Mouse (Mus musculus) CH12.LX (cell line): ENCODE results near the gene Fbxo44. TPM values are rescaled to one million over a fixed set of nuclear protein-coding genes. Genes with fewer than 3 reads are reported as not detected.

Source experiments
- DNase-seq: peaks from one replicate; pipeline ENCODE4 v3.0.0-alpha.2; 2013; ENCODE audit errors: extremely low read depth
- H3K27ac ChIP-seq: 2 replicates; pipeline ENCODE4 v1.5.1; 2012; ENCODE audit warnings: low read depth, mild to moderate bottlenecking, control low read depth, moderate library complexity; ENCODE audit not compliant: insufficient read depth
- H3K27me3 ChIP-seq: replicated peaks from 2 replicates; pipeline ENCODE3; 2012; ENCODE audit warnings: inconsistent platforms
- H3K36me3 ChIP-seq, 2 experiments: replicated peaks in 1 of 2; 2 replicates each; pipeline versions ENCODE3 to v1.6.1; 2012; ENCODE audit warnings: inconsistent platforms in 1 of 2, low read length in 1 of 2, mild to moderate bottlenecking in 1 of 2, mixed read lengths in 1 of 2, moderate library complexity in 1 of 2; ENCODE audit not compliant: control insufficient read depth in 1 of 2, insufficient read depth in 1 of 2
- H3K4me1 ChIP-seq, 2 experiments: 2 replicates each; pipeline ENCODE4 v1.6.1; 2012; ENCODE audit warnings: inconsistent platforms in 1 of 2, moderate library complexity in 1 of 2; ENCODE audit not compliant: insufficient read depth in 2 of 2, control insufficient read depth in 1 of 2
- H3K4me2 ChIP-seq: 2 replicates; pipeline ENCODE4 v1.6.1; 2012; ENCODE audit warnings: low read depth, mild to moderate bottlenecking, control low read depth; ENCODE audit not compliant: poor library complexity, insufficient read depth, severe bottlenecking
- H3K4me3 ChIP-seq, 3 experiments: fragments of 150-350 bp in 1 of 3; sonication (generic) in 1 of 3; replicated peaks in 1 of 3; 2 replicates each; pipeline versions ENCODE3 to v1.5.1; 2011 to 2012; ENCODE audit warnings: low read depth in 2 of 3, low read length in 2 of 3, mild to moderate bottlenecking in 2 of 3, moderate library complexity in 2 of 3, control low read depth in 1 of 3, improper control_type of control experiment in 1 of 3, inconsistent platforms in 1 of 3, mixed read lengths in 1 of 3; ENCODE audit not compliant: poor library complexity in 1 of 3
- H3K79me2 ChIP-seq: replicated peaks from 2 replicates; pipeline ENCODE4 v1.6.1; 2012; ENCODE audit warnings: mild to moderate bottlenecking, moderate library complexity; ENCODE audit not compliant: control insufficient read depth, poor library complexity, insufficient read depth, severe bottlenecking; ENCODE audit errors: extremely low read depth
- H3K9ac ChIP-seq: 2 replicates; pipeline ENCODE4 v1.6.1; 2012; ENCODE audit warnings: low read depth, mild to moderate bottlenecking, control low read depth, moderate library complexity; ENCODE audit not compliant: insufficient read depth
- H3K9me3 ChIP-seq: replicated peaks from 2 replicates; pipeline ENCODE3; 2012; ENCODE audit warnings: low read length, inconsistent platforms, mixed read lengths
- CHD2 ChIP-seq: IDR thresholded peaks from 2 replicates; pipeline ENCODE4 v1.6.1; 2011; ENCODE audit warnings: low read length, improper control_type of control experiment
- E2F4 ChIP-seq: IDR thresholded peaks from 2 replicates; pipeline ENCODE4 v1.6.1; 2011; ENCODE audit warnings: low read depth, low read length, improper control_type of control experiment; ENCODE audit not compliant: insufficient replicate concordance
- ELF1 ChIP-seq: IDR thresholded peaks from 2 replicates; pipeline ENCODE4 v1.6.1; 2014; ENCODE audit warnings: low read depth, mild to moderate bottlenecking, inconsistent platforms, low read length, improper control_type of control experiment
- ETS1 ChIP-seq: conservative IDR thresholded peaks from 2 replicates; pipeline ENCODE4 v1.6.1; 2012; ENCODE audit warnings: low read depth, mild to moderate bottlenecking, inconsistent platforms, low read length, improper control_type of control experiment, moderate library complexity
- GABPA ChIP-seq: IDR thresholded peaks from 2 replicates; pipeline ENCODE4 v1.6.1; 2012; ENCODE audit warnings: low read depth, low read length, improper control_type of control experiment, inconsistent platforms; ENCODE audit not compliant: insufficient replicate concordance
- JUND ChIP-seq: conservative IDR thresholded peaks from 2 replicates; pipeline ENCODE4 v1.6.1; 2011; ENCODE audit warnings: low read depth, low read length, improper control_type of control experiment
- MAFK ChIP-seq: IDR thresholded peaks from 2 replicates; pipeline ENCODE4 v1.6.1; 2011; ENCODE audit warnings: low read length, improper control_type of control experiment; ENCODE audit not compliant: insufficient replicate concordance
- MEF2A ChIP-seq: IDR thresholded peaks from 2 replicates; pipeline ENCODE4 v1.6.1; 2014; ENCODE audit warnings: low read depth, mild to moderate bottlenecking, inconsistent platforms, low read length, improper control_type of control experiment, borderline replicate concordance
- MXI1 ChIP-seq: IDR thresholded peaks from 2 replicates; pipeline ENCODE4 v1.6.1; 2011; ENCODE audit warnings: mild to moderate bottlenecking, low read depth, low read length, improper control_type of control experiment
- NELFE ChIP-seq: IDR thresholded peaks from 2 replicates; pipeline ENCODE4 v1.6.1; 2011; ENCODE audit warnings: low read depth, low read length, improper control_type of control experiment
- PAX5 ChIP-seq: IDR thresholded peaks from 2 replicates; pipeline ENCODE4 v1.6.1; 2012; ENCODE audit warnings: low read length, inconsistent platforms, mixed read lengths
- POLR2AphosphoS2 ChIP-seq: IDR thresholded peaks from 2 replicates; pipeline ENCODE4 v1.6.1; 2011; ENCODE audit warnings: low read depth, low read length, improper control_type of control experiment
- RCOR1 ChIP-seq: conservative IDR thresholded peaks from 2 replicates; pipeline ENCODE4 v1.6.1; 2012; ENCODE audit warnings: low read depth, mild to moderate bottlenecking, inconsistent platforms, low read length, improper control_type of control experiment
- SIN3A ChIP-seq: IDR thresholded peaks from 2 replicates; pipeline ENCODE4 v1.6.1; 2012; ENCODE audit warnings: low read length, improper control_type of control experiment, inconsistent platforms
- SMC3 ChIP-seq: IDR thresholded peaks from 2 replicates; pipeline ENCODE4 v1.6.1; 2011; ENCODE audit warnings: low read depth, low read length, improper control_type of control experiment
- USF1 ChIP-seq: IDR thresholded peaks from 2 replicates; pipeline ENCODE4 v1.6.1; 2014; ENCODE audit warnings: low read depth, mild to moderate bottlenecking, inconsistent platforms, low read length, improper control_type of control experiment
- ZC3H11A ChIP-seq: IDR thresholded peaks from 2 replicates; pipeline ENCODE4 v1.6.1; 2012; ENCODE audit warnings: low read depth, mild to moderate bottlenecking, inconsistent platforms, low read length, improper control_type of control experiment
- ZKSCAN1 ChIP-seq: IDR thresholded peaks from 2 replicates; pipeline ENCODE4 v1.6.1; 2012; ENCODE audit warnings: low read depth, inconsistent platforms, low read length, improper control_type of control experiment, borderline replicate concordance
- ZMIZ1 ChIP-seq: IDR thresholded peaks from 2 replicates; pipeline ENCODE4 v1.6.1; 2012; ENCODE audit warnings: low read depth, mild to moderate bottlenecking, inconsistent platforms, low read length, improper control_type of control experiment
- ZNF384 ChIP-seq: IDR thresholded peaks from 2 replicates; pipeline ENCODE4 v1.6.1; 2012; ENCODE audit warnings: low read depth, low read length, improper control_type of control experiment, inconsistent platforms
- dilution Hi-C: fragments of 300-500 bp; cut with MboI; formaldehyde crosslinking; loops from 2 replicates; pipeline ENCODE4 v1.14.3; 2020; ENCODE audit warnings: low sequenced_read_pairs; ENCODE audit not compliant: extremely low pct_unique_long_range_greater_than_20kb, extremely low pct_ligation_motif_present
- in situ Hi-C: fragments of 300-500 bp; cut with MboI; formaldehyde crosslinking; loops from 3 replicates; pipeline ENCODE4 v1.14.3; 2019; ENCODE audit warnings: low sequenced_read_pairs, low pct_ligation_motif_present, low pct_unique_long_range_greater_than_20kb, mixed read lengths
- polyA plus RNA-seq: library from polyadenylated mRNA; unstranded; fragments of >175 nt; gene quantifications from 2 replicates; pipeline ENCODE4 v1.2.1, GENCODE M21; 2012; ENCODE audit warnings: low read depth; ENCODE audit not compliant: insufficient read length
- total RNA-seq, 2 experiments: library from RNA; depleted of rRNA; stranded (reverse); fragments of 300-350 nt in 1 of 2; fragments of >200 nt in 1 of 2; gene quantifications; 2 replicates each; pipeline ENCODE4 v1.2.3; 2012 to 2014

Fbxo44 gene
- total and polyA plus RNA-seq, 3 experiments, result 2.1 to 10.6 (median 2.8) TPM

- no peak for DNase-seq
- no peaks in the 10 kb centered on the region; the same call in 1 of the 2 replicates for H3K79me2 ChIP-seq
These were observed 6.3 kb downstream of the Fbxo44 start for GRCm38 (mm10) chr4:148154006-148154405.

GRCm38 (mm10) chr4:148152547-148152946 is 7.7 kb downstream of the Fbxo44 start:
- dilution Hi-C loops, result no loop called here
- H3K4me3 ChIP-seq, result no peak overlapping the region
- H3K36me3 ChIP-seq, result peaks cover 22 to 41% of the 10 kb centered on the region in 2 experiments
- no peak overlapping the region for H3K27ac ChIP-seq
- H3K4me1 ChIP-seq, result peaks cover 0 to 5% of the 10 kb centered on the region in 2 experiments; a peak in 2 of 4 replicates
- no peaks in the 10 kb centered on the region for H3K9me3 ChIP-seq
- DNase-seq, result no peak
- no peak overlapping the region for H3K9ac ChIP-seq
- H3K27me3 ChIP-seq, result no peaks in the 10 kb centered on the region
- in situ Hi-C loops, result loop anchor here (5.0 to 25.0 kb wide), 3 partner anchors 35 to 460 kb away; partner anchors contain the start of gene Masp2
- TF ChIP-seq MEF2A, result no peak
- no peak for TF ChIP-seq ETS1
- no peak for TF ChIP-seq MAFK
- TF ChIP-seq POLR2AphosphoS2, result no peak
- TF ChIP-seq GABPA, result no peak
- TF ChIP-seq RCOR1, result no peak
- no peak for TF ChIP-seq ZMIZ1
- no peak for TF ChIP-seq USF1
- TF ChIP-seq PAX5, result no peak
- no peak for TF ChIP-seq NELFE
- no peak for TF ChIP-seq E2F4
- no peak for TF ChIP-seq CHD2
- no peak for TF ChIP-seq SMC3
- TF ChIP-seq ZNF384, result no peak
- TF ChIP-seq MXI1, result no peak
- H3K79me2 ChIP-seq, result no peaks in the 10 kb centered on the region
- H3K4me2 ChIP-seq, result no peak overlapping the region

More at GRCm38 (mm10) chr4:148154006-148154405, 6.3 kb downstream of the Fbxo44 start:
- in situ Hi-C loops (loop anchor here (5.0 to 25.0 kb wide), 3 partner anchors 37 to 458 kb away; partner anchors contain the start of gene Masp2), dilution Hi-C loops (no loop called here)
- Histone ChIP-seq H3K36me3 (peaks cover 19 to 30% of the 10 kb centered on the region in 2 experiments), H3K4me1 (peaks cover 5 to 9% of the 10 kb centered on the region in 2 experiments), H3K27me3 (peaks cover 9% of the 10 kb centered on the region), H3K9me3 (no peaks in the 10 kb centered on the region), H3K9ac (no peak overlapping the region), H3K4me3 (no peak overlapping the region), H3K4me2 (no peak overlapping the region), H3K27ac (no peak overlapping the region)
- TF ChIP-seq ELF1 (no peak), MEF2A (no peak), JUND (no peak), MAFK (no peak), ZKSCAN1 (no peak), SIN3A (no peak), ZC3H11A (no peak), E2F4 (no peak), CHD2 (no peak), USF1 (no peak)
